Mouse (Mus musculus): Measurements from ENCODE around the gene Gm45713.
"Not testable (repeated sequence)": the region's sequence is repeated elsewhere in the genome, so short reads cannot be mapped to it uniquely, and the experiment has no call there.

The Gm45713 gene

DNA sequence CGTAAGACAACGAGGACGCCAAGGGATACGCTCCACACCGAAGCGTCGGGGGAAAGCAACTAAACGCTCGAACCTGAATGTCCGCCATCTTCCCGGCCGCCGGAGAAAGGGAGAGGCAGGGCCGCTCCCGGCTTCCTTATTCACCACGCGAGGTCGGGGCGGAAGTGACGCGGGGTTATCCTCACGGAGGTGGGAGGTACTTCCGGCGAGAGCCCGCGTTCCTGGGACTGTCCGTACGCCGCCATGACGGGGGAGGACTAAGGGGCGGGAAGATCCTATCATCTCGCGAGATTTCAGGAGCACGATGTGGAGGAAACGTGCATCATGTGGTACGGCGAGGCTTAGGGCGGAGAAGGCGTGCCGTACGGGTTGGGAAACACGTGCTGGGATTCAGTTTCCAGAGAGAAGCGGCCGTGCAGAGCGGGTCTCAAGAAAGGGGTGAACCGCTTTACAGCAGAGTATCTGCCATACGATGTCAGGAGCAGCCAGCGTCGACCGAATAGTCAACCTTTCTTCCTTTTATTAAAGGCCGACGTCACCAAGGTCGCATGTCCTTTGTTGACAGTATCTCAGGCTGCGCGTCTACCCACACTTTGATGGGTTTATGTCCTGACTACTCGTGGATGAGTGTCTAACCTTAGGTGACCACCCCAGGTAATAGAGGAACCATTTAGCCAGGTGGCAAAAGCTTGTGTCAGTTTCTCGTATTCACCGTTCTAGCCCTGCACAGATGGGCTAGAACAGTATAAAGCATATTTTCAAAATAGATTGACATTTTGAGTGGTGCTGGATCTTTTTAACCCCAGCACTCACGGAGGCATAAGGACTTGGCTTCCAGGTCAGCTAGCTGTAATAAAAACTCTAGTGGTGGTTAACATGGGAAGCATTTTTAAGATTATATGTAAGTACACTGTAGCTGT, 11.5 kb downstream of the Gm45713 start, which contains the start of gene Rps11:
Gene Rps11, minus strand, starts transcription at position 216 of the 920 bp plus-strand sequence.
- peak; percentile 97 to 98 for DNase-seq (ENCODE audit: low read depth in 2 of 2, low spot score in 2 of 2)

DNA sequence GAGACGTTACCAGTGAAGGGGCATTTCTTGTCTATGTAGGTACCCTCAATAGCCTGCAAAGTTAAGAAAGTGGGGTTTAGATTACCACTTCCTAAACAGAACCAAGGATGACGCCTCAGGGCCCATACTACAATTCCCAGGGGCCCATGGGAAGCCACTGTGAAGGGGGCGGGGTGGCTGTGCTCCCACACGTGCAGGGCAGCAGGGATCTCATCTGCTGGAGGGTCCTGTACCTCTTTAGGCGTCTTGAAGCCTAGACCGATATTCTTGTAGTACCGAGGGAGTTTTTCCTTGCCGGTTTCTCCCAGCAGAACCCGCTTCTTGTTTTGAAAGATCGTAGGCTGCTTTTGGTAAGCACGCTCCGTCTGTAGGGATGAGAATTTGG, 12.9 kb downstream of the Gm45713 start:
- no peak for DNase-seq (ENCODE audit: low read depth in 2 of 2, low spot score in 2 of 2)

DNA sequence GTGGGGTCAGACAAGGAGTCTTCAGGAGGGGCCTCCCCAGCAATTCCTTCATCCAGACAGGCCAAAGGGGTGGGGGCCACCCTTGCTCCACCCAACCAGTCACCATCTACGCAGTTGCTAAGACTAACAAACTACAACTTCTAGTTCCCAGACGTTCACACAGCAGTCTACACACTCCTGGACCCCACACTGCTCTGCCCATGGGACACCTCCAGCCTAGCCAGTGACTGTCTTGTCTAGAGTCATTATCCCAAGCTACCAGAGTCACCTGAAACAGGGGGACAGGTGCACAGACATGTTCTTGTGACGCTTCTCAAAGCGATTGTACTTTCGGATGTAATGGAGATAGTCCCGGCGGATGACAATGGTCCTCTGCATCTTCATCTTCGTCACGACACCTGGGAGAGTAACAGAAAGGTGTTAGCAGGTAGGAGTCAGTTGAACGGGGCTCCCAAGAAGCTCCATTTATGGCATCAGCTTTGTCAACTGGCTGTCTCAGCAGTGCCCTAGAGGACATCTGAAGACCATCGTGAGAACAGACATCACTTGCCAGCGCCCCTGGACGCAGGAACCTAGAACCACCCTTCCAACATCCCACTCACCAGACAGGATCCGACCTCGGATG, 13.4 kb downstream of the Gm45713 start:
- DNase-seq (ENCODE audit: low read depth in 2 of 2, low spot score in 2 of 2), result no peak

DNA sequence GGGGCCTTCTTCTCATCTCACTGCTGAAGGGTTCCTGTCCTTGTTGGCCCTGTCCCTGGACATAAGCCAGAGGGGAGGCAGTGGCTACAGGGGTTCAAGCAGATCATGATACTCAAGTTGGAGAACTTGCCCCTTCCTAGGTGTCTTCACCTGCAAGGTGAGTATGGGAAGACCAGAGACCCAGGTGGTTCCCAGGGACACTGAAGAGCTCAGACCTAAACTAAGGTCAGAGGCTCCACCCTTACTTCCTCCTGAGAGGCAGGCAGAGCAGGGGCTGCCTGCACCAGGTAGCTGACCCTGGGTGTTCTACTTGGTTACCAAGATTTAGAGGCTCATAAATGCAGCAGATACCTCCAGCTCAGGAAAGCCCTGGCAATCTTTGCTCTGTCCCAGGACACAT, 14.1 kb downstream of the Gm45713 start:
- no peak for DNase-seq (ENCODE audit: low read depth in 2 of 2, low spot score in 2 of 2)

DNA sequence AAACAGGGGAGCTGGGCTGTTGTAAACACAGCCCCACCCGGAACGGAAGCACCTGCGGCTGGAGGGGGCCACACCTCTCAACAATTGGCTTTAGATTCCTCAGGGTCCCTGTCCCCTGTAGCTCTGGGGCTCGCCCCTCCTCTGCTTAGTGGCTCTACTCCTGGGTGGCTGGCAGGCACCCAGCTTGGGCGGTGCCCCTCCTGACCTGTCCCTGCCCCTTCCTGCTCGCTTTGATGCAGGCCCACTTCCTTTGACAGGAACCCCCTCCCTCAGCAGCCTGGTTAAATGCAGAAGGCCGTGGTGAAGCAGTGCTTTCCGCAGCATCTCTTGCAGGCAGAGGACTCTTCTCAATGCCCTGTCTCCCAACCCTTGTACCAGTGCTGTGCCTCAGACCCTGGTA, 14.6 kb downstream of the Gm45713 start:
- peak; percentile 82 to 83 for DNase-seq (ENCODE audit: low read depth in 2 of 2, low spot score in 2 of 2)

DNA sequence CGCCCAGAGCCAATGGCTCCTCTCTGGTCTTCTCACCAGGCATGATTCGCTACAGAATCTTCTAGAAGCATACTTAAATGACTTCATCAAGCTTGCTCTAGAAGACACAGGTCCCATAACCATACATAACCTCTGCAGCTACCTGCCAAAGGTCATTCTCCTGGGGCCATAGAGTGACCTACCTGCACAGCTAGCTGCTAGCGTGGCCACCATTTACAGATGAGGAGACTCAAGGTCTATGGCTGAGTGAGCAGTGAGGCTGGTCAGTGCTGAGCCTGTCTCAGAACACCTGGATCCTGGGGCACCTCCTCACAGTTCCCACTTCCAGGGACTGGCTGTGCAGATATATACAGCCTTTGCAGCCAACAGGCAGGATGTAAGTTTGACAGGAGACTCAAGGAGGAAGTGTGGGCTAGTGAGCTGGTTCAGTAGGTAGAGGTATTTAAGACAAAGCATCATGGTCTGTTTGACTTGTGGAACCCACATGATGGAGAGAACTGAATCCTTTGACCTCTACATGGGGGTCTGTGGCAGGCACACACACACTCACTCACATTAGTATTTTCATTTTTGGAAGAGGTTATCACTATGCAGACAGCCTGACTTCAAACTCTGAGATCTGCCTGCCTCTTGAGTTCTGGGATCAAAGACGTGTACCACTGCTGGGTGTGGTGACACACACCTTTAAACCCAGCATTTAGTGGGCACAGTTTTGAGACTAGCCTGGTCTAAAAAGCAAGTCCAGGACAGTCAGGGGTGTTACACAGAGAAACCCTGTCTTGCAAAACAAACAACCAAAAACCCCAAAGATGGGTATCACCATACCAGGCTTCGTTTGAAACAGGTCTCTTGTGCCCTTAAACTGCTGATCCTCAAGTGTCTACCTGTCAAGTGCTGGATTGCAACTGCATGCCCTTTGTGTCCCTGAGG, 16.0 kb downstream of the Gm45713 start:
- no peak for DNase-seq (ENCODE audit: low read depth in 2 of 2, low spot score in 2 of 2)

DNA sequence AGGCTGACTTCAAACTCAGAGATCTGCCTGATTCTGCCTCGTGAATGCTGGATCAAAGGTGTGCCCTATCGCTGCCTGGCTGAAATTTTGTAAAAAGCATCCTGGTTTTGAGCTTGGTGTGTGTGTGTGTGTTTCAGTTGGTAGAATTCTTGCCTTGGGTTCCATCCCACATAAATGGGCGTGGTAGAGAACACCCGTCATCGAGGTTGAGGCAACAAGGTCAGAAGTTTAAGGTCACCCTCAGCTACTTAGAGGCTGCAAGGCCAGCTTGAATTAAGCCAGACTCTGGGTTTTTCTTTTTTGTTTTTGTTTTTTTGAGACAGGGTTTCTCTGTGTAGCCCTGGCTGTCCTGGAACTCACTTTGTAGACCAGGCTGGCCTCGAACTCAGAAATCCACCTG, 17.7 kb downstream of the Gm45713 start:
- no peak for DNase-seq (ENCODE audit: low read depth in 2 of 2, low spot score in 2 of 2)

DNA sequence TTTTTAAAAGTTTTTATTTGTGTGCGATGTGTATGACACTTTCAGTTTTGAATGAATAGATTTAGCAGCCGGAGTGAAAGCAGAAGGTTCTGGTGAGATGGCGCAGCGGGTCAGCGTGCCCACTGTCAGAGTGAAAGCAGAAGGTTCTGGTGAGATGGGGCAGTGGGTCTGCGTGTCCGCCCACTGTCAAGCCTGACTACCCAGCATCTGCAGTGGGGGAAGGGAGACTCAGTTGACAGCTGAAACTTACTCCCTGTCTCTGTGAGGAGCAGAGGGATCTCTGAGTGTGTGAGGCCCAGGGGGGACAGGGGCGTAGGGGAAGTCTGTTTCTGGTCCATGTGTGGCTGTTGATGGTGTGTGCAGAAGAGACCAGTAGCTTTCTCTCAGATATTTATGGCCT, 18.5 kb downstream of the Gm45713 start:
- DNase-seq (ENCODE audit: low read depth in 2 of 2, low spot score in 2 of 2), result no peak

DNA sequence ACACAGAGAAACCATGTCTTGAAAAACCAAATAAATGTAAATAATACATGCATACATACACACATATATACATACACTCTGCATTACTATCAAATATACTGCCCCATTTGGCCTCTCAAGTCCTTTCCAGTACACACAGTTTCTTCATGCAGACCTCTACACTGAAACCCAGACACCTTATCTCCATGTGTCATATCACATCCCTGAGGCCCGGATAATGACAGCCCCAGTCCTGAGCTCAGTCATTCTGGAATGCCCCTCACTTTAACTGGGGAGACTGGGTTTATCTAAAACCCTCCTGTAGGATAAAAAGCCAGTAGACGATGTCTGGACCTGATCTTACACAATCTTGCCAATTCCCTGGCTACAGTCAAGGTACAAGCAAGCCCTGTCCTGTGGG, 22.6 kb downstream of the Gm45713 start:
- DNase-seq (ENCODE audit: low read depth in 2 of 2, low spot score in 2 of 2), result no peak

DNA sequence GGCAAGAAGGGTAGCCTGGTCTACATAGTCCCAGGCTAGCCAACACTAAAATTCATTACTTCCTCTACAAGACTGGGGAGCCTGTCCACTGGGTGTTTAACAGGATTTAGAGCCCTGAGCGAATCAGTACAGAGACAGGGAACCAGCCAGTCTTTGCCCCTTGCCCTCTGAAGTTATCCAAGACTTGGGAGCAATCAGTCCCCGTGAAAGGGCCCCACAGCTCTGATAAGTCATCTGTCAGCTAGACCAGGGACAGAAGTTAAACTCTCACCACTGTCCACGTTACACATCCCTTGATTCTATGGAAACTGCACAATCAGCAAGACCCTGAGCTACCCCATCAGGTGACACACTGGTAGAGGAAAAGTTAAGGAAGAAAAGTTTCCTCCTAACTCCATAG, 23.5 kb downstream of the Gm45713 start:
- DNase-seq (ENCODE audit: low read depth in 2 of 2, low spot score in 2 of 2), result no peak

DNA sequence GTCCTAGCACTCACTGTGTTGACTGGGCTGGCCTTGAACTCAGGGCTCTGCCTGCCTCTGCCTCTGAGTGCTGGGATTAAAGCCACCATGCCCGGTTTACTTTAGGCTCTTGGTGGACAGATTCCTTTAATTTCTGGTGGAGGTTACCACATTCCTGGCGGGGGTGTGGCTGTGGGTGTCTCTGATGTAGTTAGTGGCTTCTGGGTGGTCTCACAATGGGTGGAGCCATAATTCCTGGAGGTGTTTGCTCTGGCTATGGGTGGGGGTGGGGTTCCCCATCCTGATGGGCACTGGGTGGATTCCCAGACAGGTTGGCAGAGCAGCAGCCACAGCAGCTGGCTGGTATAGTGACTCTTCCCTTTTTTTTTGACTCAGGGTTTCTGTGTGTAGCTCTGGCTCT, 24.1 kb downstream of the Gm45713 start:
- no peak for DNase-seq (ENCODE audit: low read depth in 2 of 2, low spot score in 2 of 2)

DNA sequence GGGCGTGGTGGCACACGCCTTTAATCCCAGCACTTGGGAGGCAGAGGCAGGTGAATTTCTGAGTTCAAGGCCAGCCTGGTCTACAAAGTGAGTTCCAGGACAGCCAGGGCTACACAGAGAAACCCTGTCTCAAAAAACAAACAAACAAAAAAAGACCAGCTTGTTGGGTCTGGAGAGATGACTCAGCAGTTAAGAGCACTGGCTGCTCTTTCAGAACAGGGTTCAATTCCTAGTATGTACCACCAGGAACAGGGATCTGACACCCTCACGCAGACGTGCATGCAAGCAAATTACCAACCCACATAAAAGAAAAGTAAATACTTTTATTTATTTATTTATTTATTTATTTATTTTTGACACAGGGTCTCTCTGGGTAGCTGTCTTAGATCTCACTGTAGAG, 25.9 kb downstream of the Gm45713 start:
- DNase-seq (ENCODE audit: low read depth in 2 of 2, low spot score in 2 of 2), result not testable (repeated sequence)

DNA sequence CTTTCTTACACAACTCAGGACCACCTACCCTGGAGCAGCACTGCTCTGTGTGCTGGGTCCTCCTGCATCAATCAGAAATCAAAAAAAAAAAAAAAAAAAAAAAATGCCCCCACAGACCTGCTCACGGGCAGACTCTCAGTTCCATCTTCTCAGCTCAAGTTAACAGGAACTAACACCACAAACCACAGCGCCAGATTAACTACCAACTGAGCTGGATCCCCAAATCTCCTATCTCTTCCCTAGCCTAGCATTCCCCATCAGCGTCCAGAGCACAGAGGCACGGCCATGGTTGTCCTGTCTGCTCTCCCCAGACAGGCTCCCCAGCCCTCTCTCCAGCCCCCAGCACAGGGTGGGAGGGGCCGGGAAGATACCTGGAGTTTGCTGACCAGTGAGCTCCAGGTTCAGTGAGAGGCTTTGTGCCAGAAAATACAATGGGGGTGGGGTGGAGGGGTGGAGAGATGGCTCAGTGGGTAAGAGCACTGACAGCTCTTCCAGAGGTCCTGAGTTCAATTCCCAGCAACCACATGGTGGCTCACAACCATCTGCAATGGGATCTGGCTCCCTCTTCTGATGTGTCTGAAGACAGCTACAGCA, 28.9 kb downstream of the Gm45713 start:
- no peak for DNase-seq (ENCODE audit: low read depth in 2 of 2, low spot score in 2 of 2)

DNA sequence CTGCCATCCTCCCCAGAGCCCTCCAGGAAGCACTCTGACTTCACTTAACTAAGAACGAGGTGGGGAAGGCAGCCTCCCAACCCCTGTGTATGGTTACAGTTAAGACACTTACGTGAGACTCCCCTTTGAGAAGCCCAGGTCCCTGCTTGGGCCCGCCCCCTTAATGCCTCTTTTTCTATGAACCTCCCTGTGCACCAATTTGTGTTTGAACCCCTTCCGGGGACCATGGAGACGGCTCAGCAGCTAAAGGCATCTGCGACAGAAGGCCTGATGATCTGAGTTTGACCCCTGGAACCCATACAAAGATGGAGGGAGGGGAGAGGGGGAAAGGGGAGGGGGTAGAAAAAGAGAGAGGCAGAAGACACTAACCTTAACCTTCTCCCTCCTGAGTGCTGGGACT, 29.6 kb downstream of the Gm45713 start:
- no peak for DNase-seq (ENCODE audit: low read depth in 2 of 2, low spot score in 2 of 2)

DNA sequence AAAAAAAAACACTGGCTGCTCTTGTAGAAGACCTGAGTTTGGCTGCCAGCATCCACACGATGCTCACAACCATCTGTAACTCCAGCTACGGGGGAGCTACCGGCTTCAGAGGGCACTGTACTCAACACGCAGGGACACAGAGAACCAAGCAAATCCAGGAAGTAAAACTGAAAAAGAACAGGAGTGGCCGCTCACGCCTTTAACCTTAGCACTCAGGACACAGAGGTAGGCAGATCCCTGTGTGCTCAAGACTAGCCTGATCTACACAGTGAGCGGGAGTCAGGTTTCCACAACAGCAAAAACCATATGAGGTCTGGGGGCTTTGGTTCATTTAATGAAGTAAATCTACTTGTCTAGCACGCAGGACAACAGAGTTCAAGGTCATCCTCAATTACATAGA, 30.5 kb downstream of the Gm45713 start:
- no peak for DNase-seq (ENCODE audit: low read depth in 2 of 2, low spot score in 2 of 2)

DNA sequence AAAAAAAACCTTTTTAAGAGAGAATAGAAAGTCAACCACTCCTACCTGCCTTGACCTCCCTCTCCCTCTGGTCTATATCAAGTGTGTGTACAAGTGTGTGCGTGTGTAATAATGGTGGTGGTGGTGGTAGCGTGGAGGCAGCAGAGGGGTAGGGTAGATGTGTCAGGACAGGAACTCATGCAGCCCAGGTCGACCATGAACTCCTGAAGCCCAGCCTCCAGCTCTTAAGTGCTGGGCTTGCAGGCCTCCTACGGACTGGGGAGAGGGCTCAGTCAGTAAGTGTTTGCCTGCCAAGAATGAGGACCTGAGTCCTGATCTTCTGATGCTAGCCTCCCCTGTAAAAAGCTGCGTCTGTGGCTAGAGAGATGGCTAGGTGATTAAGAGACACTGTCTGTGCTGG, 31.1 kb downstream of the Gm45713 start:
- no peak for DNase-seq (ENCODE audit: low read depth in 2 of 2, low spot score in 2 of 2)

DNA sequence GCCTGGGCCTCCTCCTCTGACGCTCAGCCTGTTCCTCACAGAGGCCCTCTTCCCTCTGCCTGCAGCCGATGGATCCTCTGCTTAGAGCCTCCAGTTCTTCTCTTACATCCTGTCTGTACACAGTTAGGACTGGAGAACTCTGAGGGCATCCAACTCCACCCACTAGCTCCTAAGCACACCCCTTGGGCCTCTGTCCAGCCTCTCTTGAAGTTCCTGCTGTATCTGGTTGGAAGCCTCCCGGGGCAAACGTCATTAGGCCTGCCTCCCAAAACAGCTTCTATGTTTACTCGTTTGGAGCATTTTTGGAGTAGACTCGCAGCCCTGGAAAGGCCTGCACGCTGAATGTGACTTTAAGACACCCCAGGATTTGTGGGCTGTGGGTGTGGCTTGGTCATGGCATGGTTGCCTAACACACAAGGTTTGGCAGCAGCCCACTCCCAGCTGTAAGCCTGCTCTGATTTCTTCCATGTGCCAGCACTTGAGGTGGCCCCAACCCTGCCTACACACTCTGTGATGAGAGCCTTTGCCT, 32.3 kb downstream of the Gm45713 start, which contains the start of gene Fcgrt:
Gene Fcgrt, minus strand, starts transcription at position 200 of the 529 bp plus-strand sequence.
- DNase-seq (ENCODE audit: low read depth in 2 of 2, low spot score in 2 of 2), result no peak

DNA sequence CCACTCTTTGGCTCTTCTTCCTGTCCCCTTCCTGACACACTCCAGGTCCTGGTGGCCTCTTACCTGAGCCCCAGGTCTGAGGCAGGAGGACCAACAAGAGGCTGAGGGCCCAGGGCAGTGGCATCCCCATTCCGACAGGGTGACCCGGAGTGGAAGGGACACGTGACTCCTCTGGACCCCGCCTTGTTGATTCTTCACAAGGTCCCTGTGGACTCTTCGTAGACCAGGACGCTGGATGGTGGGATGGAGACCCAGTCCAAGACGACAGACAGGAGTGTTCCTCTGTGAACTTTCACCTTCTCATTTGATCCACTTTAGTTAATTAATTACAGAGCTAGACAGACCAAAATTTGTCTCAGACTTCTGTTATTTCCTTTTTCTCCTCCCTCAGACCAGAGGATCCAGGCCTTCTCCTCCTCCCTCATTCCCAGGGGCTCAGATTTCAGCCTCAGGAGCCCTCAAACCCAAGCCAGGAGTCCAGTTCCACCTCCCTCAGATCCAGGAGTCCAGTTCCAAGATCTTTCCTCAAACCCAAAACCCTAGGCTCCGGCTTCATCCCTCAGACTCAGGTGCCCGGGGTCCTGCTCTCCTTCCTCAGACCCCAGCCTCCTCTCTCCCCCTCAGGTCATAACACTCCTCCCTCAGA, 33.0 kb downstream of the Gm45713 start:
- DNase-seq (ENCODE audit: low read depth in 2 of 2, low spot score in 2 of 2), result no peak

DNA sequence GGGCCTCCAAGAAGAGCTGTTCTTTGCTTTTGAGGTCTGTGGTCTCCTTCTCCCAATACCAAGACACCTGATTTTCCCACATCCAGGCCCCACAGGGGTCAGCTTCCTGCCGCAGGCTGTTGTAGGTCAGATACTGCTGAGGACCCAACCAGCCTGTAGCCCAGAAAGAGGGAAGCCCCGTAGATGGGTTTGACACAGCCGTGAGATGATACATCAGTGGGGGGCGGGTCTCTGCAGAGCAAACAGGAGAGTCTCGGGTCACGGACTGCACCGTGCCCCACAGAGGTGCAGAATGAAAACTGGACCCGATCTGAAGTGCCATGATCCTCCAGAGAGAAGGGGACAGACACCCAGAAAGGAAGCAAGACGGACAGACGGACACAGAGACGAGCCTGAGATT, 33.6 kb downstream of the Gm45713 start:
- no peak for DNase-seq (ENCODE audit: low read depth in 2 of 2, low spot score in 2 of 2)

DNA sequence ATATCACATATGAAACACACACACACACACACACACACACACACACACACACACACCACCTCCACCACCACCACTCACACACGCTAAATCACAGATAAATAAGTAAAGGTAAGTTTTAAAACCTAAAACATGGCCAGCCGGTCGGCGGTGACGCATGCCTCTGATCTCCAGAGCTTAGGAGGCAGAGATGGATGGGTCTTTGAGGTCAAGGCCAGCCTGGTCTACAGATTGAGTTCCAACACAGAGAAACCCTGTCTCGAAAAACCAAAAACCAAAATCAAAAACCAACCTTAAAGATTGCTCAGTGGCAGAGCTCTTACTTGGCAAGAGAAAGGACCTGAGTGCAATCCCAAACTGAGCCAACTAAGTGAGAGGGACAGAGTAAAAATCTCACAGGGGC, 36.0 kb downstream of the Gm45713 start:
- no peak for DNase-seq (ENCODE audit: low read depth in 2 of 2, low spot score in 2 of 2)

All from CD8-positive naive resting alpha-beta T cell, adult 2 months (primary cell).